ENCODE assay signal across 14 mouse cellular contexts in the genomic region with DNA sequence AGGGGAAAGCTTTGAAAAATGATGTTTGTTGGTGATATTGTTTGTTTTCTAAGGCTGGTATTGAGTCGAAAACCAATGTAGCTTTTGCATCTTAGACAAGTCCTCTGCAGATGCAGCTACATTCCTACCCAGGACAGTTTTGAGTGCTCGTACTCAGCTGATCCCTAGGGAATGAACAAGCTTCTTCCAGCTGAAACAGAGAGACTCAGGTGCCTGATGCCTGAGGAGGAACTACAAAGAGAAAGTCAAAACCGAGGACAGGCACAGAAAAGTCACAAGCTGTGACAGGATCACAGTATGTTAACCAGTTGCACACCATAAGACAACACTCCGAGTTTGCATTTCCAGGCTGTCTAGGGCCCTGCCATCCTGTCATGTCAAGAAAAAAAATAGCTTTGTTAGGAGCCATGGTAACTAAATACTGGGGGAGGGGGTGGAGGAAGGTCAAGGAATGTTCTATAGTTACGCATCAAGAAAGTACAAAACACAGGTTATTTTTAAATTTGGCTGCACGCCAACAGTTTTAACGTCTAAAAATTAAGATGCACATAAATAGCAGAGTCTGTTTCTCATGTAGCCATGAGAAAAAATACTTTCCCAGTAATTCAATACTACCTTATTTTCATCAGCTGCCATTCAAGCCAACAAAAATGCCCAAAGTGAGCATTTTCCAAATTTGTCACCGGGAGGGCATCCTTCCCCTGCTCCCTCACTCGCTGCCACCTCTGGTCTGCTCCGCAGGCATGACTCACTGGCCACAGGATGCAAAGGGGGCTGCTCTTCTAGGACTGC.
DNase-seq lines count a peak whose midpoint lies in the region; ATAC-seq and TF ChIP-seq lines count a peak whose summit lies in the region.
"Had no signal": no experiment of that assay in that cellular context is flagged by ENCODE, and none has a peak within 500 bp of the region (broad histone marks: within the 10 kb centered on the region; RNA-seq: fewer than 3 reads in every experiment).

No protein-coding gene starts in this region.

- no peaks in the 10 kb centered on the region for H3K27me3 ChIP-seq in forebrain, embryonic 14.5 days (replicated peaks; ENCODE audit: control insufficient read depth, insufficient read depth, low read length)
- no peaks in the 10 kb centered on the region for H3K27me3 ChIP-seq in forebrain, embryonic 11.5 days (ENCODE audit: control insufficient read depth, insufficient read depth, low read length)
- no peaks in the 10 kb centered on the region for H3K27me3 ChIP-seq in kidney, embryonic 15.5 days
- H3K27me3 ChIP-seq in CH12.LX (replicated peaks) = no peaks in the 10 kb centered on the region
- no peaks in the 10 kb centered on the region for H3K27me3 ChIP-seq in heart, embryonic 16.5 days (ENCODE audit: control insufficient read depth, insufficient read depth, low read length)
- H3K27me3 ChIP-seq: neural tube, embryonic 12.5 days had no signal

- in situ Hi-C loops in CH12.LX (cut with MboI; ENCODE audit: low pct_ligation_motif_present, low pct_unique_long_range_greater_than_20kb, low sequenced_read_pairs) = no loop called here

- no peak; the same call in 1 of the 2 replicates for ATAC-seq in forebrain, embryonic 14.5 days
- no peak for ATAC-seq in forebrain, embryonic 11.5 days (replicated peaks; ENCODE audit: low FRiP score)
- peak; percentile 76 for ATAC-seq in kidney, embryonic 15.5 days (replicated peaks; ENCODE audit: low FRiP score)
- no peak for ATAC-seq in heart, embryonic 16.5 days (replicated peaks; ENCODE audit: extremely low read depth, insufficient read depth, low FRiP score)

- H3K9ac ChIP-seq in forebrain, embryonic 14.5 days (ENCODE audit: low read length) = no peak overlapping the region
- H3K9ac ChIP-seq in forebrain, embryonic 11.5 days (ENCODE audit: low read length) = no peak overlapping the region
- H3K9ac ChIP-seq in kidney, embryonic 15.5 days = no peak overlapping the region
- no peak overlapping the region for H3K9ac ChIP-seq in CH12.LX (ENCODE audit: insufficient read depth, low read depth)
- peak overlapping the region; percentile 57 for H3K9ac ChIP-seq in heart, embryonic 16.5 days (ENCODE audit: low read length)
- H3K9ac ChIP-seq: neural tube, embryonic 12.5 days had no signal

- dilution Hi-C loops in CH12.LX (cut with MboI; ENCODE audit: extremely low pct_ligation_motif_present, extremely low pct_unique_long_range_greater_than_20kb, low sequenced_read_pairs) = no loop called here

- DNase-seq in forebrain, embryonic 14.5 days (ENCODE audit: low spot score) = peak; percentile 13
- DNase-seq in forebrain, embryonic 11.5 days (ENCODE audit: low spot score) = no peak
- DNase-seq in kidney, adult 8-10 months = no peak
- no peak for DNase-seq in CH12.LX (ENCODE audit: extremely low read depth)
- no peak for DNase-seq in frontal cortex, postnatal 36 days (ENCODE audit: low spot score in 2 of 2)
- DNase-seq in cerebellum, adult 8-10 months = no peak
- DNase-seq: cerebellum, postnatal 10 days; left cerebral cortex, postnatal 4 days; right cerebral cortex, adult 18-20 months had no signal

- TF ChIP-seq CTCF in CH12.LX (conservative IDR thresholded peaks at IDR 0.05 in 1 of 2, IDR thresholded peaks at IDR 0.05 in 1 of 2; ENCODE audit: low read depth in 2 of 2, low read length in 2 of 2) = no peak

- no peaks in the 10 kb centered on the region for H3K79me2 ChIP-seq in CH12.LX (replicated peaks; ENCODE audit: control insufficient read depth, extremely low read depth, insufficient read depth, poor library complexity, severe bottlenecking)

- WGBS in forebrain, embryonic 14.5 days = 65% methylated on average over 10 of the region's 10 CpGs
- 69% methylated on average over 10 of the region's 10 CpGs for WGBS in forebrain, embryonic 11.5 days
- 24% methylated on average over 10 of the region's 10 CpGs for WGBS in kidney, embryonic 15.5 days
- 24% methylated on average over 10 of the region's 10 CpGs for WGBS in heart, embryonic 16.5 days

- TF ChIP-seq EP300 in CH12.LX (IDR thresholded peaks at IDR 0.05; ENCODE audit: low read length) = no peak

- no peak overlapping the region for H3K4me3 ChIP-seq in forebrain, embryonic 14.5 days (ENCODE audit: low read depth, low read length)
- H3K4me3 ChIP-seq in forebrain, embryonic 11.5 days (ENCODE audit: low read depth, low read length) = no peak overlapping the region
- no peak overlapping the region for H3K4me3 ChIP-seq in kidney, embryonic 15.5 days (replicated peaks)
- no peak overlapping the region for H3K4me3 ChIP-seq in CH12.LX (replicated peaks in 1 of 3; ENCODE audit: low read depth in 2 of 3, low read length in 2 of 3, poor library complexity in 1 of 3)
- H3K4me3 ChIP-seq in heart, embryonic 16.5 days (ENCODE audit: low read length) = no peak overlapping the region
- H3K4me3 ChIP-seq: hindbrain, embryonic 10.5 days; neural tube, embryonic 12.5 days had no signal

- no peaks in the 10 kb centered on the region for H3K36me3 ChIP-seq in forebrain, embryonic 14.5 days (ENCODE audit: control insufficient read depth, insufficient read depth, low read length)
- no peaks in the 10 kb centered on the region for H3K36me3 ChIP-seq in forebrain, embryonic 11.5 days (ENCODE audit: control insufficient read depth, insufficient read depth, low read length)
- H3K36me3 ChIP-seq in kidney, embryonic 15.5 days = no peaks in the 10 kb centered on the region
- no peaks in the 10 kb centered on the region for H3K36me3 ChIP-seq in CH12.LX (replicated peaks in 1 of 2; ENCODE audit: control insufficient read depth in 1 of 2, insufficient read depth in 1 of 2, low read length in 1 of 2)
- H3K36me3 ChIP-seq in heart, embryonic 16.5 days (ENCODE audit: control insufficient read depth, insufficient read depth) = no peaks in the 10 kb centered on the region
- H3K36me3 ChIP-seq: hindbrain, embryonic 10.5 days; neural tube, embryonic 12.5 days had no signal

- TF ChIP-seq POLR2A in CH12.LX (IDR thresholded peaks at IDR 0.05; ENCODE audit: low read depth, low read length) = no peak

- peaks cover 4% of the 10 kb centered on the region for H3K4me1 ChIP-seq in forebrain, embryonic 14.5 days (ENCODE audit: control insufficient read depth, insufficient read depth, low read length)
- peaks cover 8% of the 10 kb centered on the region for H3K4me1 ChIP-seq in forebrain, embryonic 11.5 days (replicated peaks; ENCODE audit: control insufficient read depth, insufficient read depth, low read length)
- H3K4me1 ChIP-seq in kidney, embryonic 15.5 days = peaks cover 23% of the 10 kb centered on the region
- H3K4me1 ChIP-seq in CH12.LX (ENCODE audit: control insufficient read depth in 1 of 2, insufficient read depth in 2 of 2) = peaks cover 2 to 4% of the 10 kb centered on the region in 2 experiments; a peak in 2 of 4 replicates
- peaks cover 61% of the 10 kb centered on the region for H3K4me1 ChIP-seq in heart, embryonic 16.5 days (ENCODE audit: control insufficient read depth, insufficient read depth, low read length)
- H3K4me1 ChIP-seq: neural tube, embryonic 12.5 days had no signal

- no peaks in the 10 kb centered on the region for H3K9me3 ChIP-seq in forebrain, embryonic 14.5 days (replicated peaks; ENCODE audit: control insufficient read depth, low read length)
- no peaks in the 10 kb centered on the region for H3K9me3 ChIP-seq in forebrain, embryonic 11.5 days (ENCODE audit: control insufficient read depth, low read length)
- H3K9me3 ChIP-seq in kidney, embryonic 15.5 days (replicated peaks) = no peaks in the 10 kb centered on the region
- H3K9me3 ChIP-seq in CH12.LX (replicated peaks; ENCODE audit: low read length) = no peaks in the 10 kb centered on the region
- no peaks in the 10 kb centered on the region for H3K9me3 ChIP-seq in heart, embryonic 16.5 days (replicated peaks; ENCODE audit: control insufficient read depth, low read length)
- H3K9me3 ChIP-seq: hindbrain, embryonic 10.5 days; neural tube, embryonic 12.5 days had no signal

- H3K27ac ChIP-seq in forebrain, embryonic 14.5 days (ENCODE audit: low read depth, low read length) = no peak overlapping the region
- no peak overlapping the region for H3K27ac ChIP-seq in forebrain, embryonic 11.5 days (ENCODE audit: low read depth, low read length)
- H3K27ac ChIP-seq in kidney, embryonic 15.5 days = 0 out of 2 replicates have a peak overlapping the region, but pooled peaks have one; percentile 6
- H3K27ac ChIP-seq in CH12.LX (ENCODE audit: insufficient read depth, low read depth) = no peak overlapping the region
- H3K27ac ChIP-seq in heart, embryonic 16.5 days (ENCODE audit: low read length) = peak overlapping the region; percentile 70
- H3K27ac ChIP-seq: hindbrain, embryonic 10.5 days; macrophage; neural tube, embryonic 12.5 days had no signal

- no peak overlapping the region for H3K4me2 ChIP-seq in forebrain, embryonic 14.5 days (ENCODE audit: low read length)
- no peak overlapping the region for H3K4me2 ChIP-seq in forebrain, embryonic 11.5 days (ENCODE audit: low read depth, low read length, severe bottlenecking)
- 0 out of 2 replicates have a peak overlapping the region, but pooled peaks have one; percentile 12 for H3K4me2 ChIP-seq in kidney, embryonic 15.5 days
- H3K4me2 ChIP-seq in CH12.LX (ENCODE audit: insufficient read depth, low read depth, poor library complexity, severe bottlenecking) = peak overlapping the region; percentile 22; the same call in 1 of the 2 replicates
- peak overlapping the region; percentile 34 for H3K4me2 ChIP-seq in heart, embryonic 16.5 days (ENCODE audit: low read depth, low read length)
- H3K4me2 ChIP-seq: neural tube, embryonic 12.5 days had no signal

- no peak for TF ChIP-seq RAD21 in CH12.LX (IDR thresholded peaks at IDR 0.05; ENCODE audit: low read depth, low read length)

TF ChIP-seq in CH12.LX, 34 proteins besides CTCF, POLR2A, EP300 and RAD21:
- TF ChIP-seq TCF12 (IDR thresholded peaks at IDR 0.05; ENCODE audit: low read depth, low read length) = no peak
- no peak for TF ChIP-seq BHLHE40 (IDR thresholded peaks at IDR 0.05; ENCODE audit: low read depth, low read length)
- no peak for TF ChIP-seq USF1 (IDR thresholded peaks at IDR 0.05; ENCODE audit: low read depth, low read length)
- no peak for TF ChIP-seq IRF4 (IDR thresholded peaks at IDR 0.05; ENCODE audit: low read depth, low read length)

Comparison
In these comparisons a context has a peak if more than half of its experiments do, and no peak if none do; other contexts are left out.
1. H3K27ac ChIP-seq: peak in kidney, embryonic 15.5 days (single experiment) and heart, embryonic 16.5 days (single experiment); none in forebrain, embryonic 14.5 days (single experiment), forebrain, embryonic 11.5 days (single experiment) and CH12.LX (single experiment).
2. H3K4me2 ChIP-seq: peak in kidney, embryonic 15.5 days (single experiment), CH12.LX (single experiment) and heart, embryonic 16.5 days (single experiment); none in forebrain, embryonic 14.5 days (single experiment) and forebrain, embryonic 11.5 days (single experiment).